Mouse (Mus musculus) layer of hippocampus, adult 18-20 months (tissue): ENCODE data around the gene Tpst2. TPM values are rescaled to one million over a fixed set of nuclear protein-coding genes. Genes with fewer than 3 reads are reported as not detected.
"Not testable (repeated sequence)": the region's sequence is repeated elsewhere in the genome, so short reads cannot be mapped to it uniquely, and the experiment has no call there.

Experiments used
- DNase-seq, 2 experiments: peaks; one replicate each; pipeline ENCODE4 v3.0.0; 2022; ENCODE audit warnings: low spot score in 2 of 2
- total RNA-seq, 2 experiments: library from RNA; stranded (reverse); gene quantifications; 2 replicates each; pipeline ENCODE4 v1.2.3; 2021

The Tpst2 gene
- total RNA-seq, 2 experiments from 2014 or later, result 37.0 to 40.5 TPM

DNA sequence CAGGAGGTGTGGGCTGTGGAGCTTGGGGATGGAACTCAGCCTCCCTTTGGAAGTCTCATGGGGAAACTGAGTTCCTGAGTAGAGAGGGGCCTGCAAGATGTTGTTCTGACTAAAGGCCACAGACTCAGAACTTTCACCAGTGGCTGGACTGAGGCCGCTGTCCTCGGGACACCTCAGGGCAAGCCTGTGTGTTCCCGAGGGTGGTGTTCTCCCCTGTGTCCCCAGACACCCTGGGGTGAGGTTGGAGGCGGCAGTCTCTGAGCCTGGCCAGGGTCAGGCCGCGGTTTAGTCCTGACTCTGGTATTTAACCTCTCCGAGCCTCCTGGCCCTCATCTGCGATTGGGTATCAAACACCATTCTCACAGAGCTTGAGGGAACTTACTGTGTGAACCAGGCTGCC is 19.1 kb downstream of the Tpst2 start:
- DNase-seq, result no peak

DNA sequence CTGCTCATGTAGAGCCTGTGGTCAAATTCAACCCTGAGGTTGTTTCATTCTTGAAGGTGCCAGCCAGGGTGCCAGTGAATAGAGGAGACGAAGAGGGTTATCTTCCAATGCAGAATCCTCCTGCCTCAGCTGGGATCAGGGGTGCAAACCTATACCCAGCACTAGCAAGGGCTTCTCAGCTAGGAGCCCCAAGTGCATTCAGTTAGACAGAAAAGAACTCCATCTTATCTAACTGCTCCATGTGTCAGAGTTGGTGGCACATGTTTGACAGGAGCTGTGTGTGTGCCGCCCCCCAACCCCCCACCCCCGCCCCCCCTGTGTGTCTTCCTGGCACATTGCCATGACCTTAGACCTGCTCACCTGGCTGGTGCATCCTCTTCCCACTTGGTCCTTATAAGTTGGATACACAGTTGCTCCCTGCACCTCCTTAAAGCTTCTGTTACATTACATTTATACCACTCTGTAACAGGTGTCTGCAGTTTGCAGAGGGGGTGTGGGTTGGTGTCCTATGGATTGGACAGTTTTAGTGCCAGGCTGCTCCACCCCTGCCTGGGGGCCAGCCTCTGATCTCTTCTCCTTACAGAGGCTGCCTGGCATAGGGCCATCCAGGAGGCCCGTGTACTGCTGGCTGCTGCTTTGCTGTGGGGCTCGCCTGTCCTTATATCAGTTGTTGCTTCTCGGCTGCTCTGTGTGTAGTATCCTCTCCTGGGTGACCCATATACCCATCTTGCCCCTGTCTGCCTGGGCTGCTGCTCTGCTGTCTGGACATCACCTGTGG is 20.1 kb downstream of the Tpst2 start:
- no peak for DNase-seq

DNA sequence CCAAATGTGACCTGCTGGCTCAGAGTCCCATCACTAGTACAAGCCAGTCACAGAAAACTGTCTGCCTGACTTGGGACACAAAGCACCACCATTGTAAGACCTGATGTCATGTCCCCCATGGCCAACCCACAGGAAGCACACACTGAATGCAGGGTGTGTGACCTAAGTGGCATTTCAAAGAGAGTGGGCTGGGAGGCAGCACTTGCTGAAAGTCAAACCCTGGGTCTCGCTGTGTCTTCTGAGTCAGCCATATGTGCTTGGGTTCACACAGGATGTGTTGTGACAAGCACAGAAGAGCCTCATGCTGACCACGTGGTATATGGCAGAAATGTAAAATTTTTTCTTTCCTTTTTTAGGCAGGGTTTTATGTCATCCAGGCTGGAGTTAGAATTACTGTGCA is 20.8 kb downstream of the Tpst2 start:
- no peak for DNase-seq

DNA sequence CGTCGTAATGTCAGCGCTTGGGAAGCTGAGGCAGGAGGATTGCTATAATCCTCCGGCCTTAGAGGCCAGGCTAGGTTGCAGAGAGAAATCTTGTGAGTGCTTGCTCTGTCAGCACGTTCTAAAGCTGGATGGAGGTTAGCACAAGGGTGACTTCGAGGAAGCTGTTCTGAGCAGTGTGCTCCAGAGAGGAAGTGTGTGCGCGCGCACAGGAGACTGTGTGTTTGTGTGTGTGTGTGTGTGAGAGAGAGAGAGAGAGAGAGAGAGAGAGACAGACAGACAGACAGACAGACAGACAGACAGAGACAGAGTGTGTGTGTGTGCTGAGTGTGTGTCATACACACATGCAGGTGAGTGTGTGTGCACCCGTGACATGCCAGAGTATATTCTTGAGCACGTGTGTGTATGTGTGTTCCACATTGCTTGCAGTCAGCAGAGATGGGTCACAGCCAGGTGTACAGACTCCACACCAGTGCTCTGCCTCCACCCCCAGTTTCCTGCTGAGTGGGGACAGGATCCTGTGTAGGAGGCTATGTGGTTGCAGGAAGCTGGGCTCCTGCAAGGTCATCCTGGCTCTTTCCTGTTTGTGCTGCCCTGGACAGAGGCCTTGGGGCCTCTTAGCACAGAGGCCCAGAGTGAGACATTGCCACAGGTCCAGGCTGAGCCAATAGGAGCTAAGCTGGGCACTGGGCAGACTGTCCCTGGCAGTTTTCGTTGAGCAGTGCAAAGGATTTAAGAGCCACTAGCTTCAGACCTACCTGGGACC is 21.9 kb downstream of the Tpst2 start:
- no peak for DNase-seq

DNA sequence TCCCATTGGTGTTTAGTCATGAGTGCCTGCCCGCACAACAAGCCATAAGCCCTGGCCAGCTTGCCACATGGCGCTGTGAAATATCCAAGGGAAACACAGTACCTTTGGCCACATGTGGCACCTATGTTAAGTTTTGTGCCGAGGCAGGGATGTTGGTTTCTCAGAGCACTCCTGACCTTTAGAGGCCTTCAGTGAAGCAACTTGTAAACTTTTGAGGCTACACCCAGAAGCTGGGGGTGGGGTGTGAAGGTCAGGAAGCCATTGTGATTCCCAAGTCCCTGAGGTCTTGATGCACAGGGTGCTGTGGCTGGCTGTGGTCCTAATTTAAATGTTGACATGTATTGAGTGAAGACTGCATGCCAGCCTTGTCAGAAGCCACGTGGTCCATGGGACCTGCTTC is 22.9 kb downstream of the Tpst2 start:
- DNase-seq, result no peak

DNA sequence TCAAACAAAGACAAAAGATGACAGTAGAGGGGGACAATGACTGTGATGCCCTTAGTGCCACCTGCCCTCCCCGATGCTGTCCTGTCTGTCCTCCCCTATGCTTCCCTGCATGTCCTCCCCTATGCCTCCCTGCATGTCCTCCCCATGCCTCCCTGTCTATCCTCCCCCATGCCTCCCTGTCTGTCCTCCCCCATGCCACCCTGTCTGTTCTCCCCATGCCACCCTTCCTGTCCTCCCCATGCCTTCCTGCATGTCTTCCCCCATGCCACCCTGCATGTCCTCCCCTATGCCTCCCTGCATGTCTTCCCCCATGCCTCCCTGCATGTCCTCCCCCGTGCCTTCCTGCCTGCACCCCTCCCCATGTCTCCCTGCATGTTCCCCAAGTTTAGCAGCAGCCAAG is 23.6 kb downstream of the Tpst2 start:
- no peak for DNase-seq

DNA sequence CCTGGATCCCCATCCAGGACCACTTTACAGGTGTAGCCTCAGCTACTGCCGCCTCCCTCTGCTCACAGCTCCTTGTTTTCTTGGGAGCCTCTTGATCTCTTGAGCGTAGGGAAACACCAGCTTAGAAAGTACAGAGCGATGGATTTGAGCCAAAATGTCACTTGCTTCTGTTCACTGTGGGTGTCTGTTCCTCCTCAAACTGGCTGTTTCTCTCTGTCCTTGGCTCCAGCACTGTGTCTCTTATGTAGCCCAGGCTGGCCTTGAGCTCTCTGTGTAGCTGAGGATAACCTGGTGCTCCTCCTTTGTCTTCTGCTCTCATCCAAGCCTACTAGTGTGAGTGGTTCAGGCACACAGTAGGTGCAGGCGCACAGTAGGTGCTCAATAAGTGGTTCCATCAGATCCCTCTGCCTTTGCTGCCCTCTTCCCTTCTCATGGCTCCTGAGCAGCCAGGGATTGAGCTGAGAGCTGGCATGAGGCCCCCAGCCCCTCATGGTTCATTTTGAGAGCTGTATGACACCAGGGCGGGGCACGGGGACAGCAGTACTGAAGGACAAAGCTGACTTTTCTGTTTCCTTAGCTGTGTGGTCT is 24.3 kb downstream of the Tpst2 start:
- DNase-seq, result peak in 1 of 2 experiments; percentile 79

DNA sequence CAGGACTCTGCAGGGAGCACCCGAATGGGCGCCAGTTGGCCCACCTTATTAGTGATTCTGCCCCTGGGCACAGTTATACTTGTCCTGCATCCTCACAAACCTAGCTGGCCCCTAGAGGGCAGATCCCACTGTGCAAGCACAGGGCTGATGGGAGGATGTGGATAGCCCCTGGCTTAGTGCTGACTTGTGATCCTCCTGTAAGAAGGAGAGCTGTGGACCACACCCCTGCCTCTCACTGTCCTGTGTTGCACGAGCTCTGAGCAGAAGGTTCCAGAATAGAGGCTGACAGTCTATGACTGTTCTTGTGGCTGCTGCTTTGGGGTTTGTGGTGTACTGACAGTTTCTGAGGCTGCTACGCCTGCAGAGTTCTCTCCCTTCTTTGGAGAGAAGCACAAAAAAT is 25.2 kb downstream of the Tpst2 start:
- DNase-seq, result no peak

DNA sequence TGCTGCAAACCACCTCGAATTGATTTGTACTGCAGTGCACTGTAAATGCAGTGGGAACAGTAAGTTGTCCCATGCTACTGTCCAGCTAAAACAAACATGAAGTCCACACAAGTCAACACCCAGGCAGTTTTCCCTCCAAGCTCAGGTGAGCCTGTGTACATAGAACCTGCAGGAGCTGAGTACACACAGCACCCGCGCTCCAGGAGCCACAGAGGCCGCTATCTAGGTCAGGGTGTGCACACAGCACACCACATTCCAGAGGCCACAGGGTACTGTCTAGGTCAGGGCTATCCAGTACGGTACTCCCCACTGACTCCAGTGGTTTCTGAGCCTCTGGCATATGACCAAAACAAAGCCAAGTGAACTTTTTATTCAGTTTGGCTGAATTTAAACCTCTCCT is 25.8 kb downstream of the Tpst2 start:
- DNase-seq, result no peak

DNA sequence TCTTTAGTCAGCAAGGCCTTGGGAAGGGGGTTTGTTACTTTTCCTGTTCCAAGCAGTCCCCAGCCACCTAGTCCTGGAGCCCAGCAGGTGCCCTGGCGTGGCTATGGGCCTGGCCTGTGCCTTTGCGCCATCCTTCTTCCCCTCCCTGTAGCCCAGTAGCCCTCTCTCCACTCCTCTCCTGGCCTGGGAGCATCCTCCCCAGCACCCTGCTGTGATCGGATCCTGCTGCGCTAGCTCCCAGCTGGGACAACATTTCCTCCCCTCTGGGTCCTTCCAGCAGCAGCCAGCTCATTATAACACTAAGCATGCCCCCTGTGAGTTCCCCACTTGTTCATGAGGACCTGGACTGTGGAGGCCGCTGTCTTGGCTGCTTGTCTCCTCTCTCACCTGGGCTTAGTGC is 29.4 kb downstream of the Tpst2 start:
- DNase-seq, result no peak

DNA sequence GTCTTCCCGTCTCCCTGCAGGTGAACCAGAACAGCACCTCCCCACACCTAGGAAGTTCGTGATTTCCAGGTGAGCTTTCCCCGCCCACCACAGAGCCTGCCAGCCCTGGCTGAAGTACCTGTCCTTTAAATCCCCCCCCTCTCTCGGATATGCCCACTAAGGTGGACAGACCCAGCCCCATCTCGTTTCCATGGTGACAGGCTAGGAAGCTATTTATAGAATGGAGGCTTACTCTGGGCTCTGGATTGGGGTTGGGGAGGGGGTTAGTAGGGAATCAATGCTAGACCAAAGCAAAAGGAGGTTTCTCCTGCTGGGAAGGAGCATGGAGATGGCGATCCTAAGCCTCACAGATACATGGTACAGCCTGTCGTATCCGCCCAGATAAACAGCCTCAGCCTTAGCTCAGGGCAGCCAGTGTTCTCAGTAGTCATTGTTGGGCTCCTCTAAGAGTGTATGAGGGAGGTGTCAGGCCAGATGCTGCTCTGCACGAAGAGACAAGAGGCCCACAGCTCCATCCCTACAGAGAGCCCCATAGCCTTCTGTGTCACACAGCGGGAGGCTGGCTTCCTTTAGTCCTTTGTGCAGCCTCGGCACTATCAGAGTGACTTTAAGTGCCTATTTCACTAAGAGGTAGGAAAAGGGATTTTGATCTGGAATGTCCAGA is 36.9 kb downstream of the Tpst2 start:
- no peak for DNase-seq

DNA sequence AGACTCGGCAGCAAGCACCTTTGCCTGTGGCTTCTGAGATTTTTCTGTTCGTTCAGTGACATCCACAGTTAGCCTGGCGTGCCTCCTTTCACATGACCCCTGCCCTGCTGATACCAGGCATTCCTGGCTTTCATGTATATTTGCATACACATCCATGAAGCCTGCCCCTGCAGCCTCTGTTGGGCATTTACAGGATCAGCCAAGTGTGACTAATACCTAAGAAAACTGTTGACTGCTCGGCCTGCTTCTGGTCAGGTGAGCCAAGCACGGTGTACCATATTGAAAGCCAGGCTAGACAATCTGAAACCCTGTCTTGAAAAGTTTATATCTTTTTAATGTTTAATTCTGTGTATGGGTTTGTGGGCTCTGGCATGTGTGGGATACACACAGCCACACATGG is 40.0 kb downstream of the Tpst2 start:
- DNase-seq, result no peak

DNA sequence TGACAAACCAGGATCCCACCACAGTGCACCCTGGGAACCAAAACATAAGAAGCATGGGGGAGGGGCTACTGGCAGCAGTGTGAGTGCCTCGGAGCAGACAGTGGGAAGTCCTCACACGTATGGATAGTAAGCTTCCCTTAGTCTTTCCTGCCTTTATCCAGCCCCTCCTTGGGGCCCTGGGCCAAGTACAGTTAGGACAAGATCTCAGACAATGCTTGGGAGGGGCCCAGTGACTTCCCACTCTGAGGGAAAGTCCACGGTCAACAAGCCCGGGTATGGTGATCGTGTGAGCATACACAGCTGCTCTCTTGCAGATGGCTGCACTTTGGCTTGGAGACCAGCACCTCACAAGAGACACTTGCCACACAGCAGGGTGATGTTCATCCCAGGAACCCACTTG is 40.8 kb downstream of the Tpst2 start:
- DNase-seq, result no peak

DNA sequence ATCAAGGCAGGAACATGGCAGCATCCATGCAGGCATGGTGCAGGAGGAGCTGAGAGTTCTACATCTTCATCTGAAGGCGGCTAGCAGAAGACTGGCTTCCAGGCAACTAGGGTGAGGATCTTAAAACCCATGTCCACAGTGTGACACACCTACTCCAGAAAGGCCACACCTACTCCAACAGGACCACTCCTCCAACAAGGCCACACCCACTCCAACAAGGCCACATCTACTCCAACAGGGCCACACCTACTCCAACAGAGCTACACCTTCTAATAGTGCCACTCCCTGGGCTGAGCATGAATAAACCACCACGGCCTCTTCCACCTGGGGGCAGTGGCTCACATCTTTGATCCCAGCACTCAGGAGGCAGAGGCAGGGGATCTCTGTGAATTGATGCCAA is 42.9 kb downstream of the Tpst2 start:
- DNase-seq, result not testable (repeated sequence)

DNA sequence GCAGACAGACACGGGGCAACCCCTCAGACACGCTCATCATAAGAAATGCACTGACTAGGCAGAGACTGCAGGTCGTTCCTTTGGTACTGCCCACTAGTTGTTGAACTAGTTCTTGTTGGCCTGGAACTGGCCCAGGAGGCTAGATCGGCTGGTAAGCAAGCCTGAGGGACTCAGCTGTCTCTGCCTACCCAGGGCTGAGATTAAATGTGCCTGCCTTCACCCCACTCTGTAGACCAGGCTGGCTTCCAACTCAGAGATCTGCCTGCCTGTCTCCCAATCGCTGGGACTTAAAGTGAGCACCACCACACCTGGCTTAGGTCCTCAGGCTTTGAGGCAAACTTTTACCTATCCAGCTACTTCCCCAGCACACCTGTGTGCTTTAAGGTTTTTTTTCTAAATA is 43.9 kb downstream of the Tpst2 start:
- DNase-seq, result peak in 1 of 2 experiments; percentile 29

DNA sequence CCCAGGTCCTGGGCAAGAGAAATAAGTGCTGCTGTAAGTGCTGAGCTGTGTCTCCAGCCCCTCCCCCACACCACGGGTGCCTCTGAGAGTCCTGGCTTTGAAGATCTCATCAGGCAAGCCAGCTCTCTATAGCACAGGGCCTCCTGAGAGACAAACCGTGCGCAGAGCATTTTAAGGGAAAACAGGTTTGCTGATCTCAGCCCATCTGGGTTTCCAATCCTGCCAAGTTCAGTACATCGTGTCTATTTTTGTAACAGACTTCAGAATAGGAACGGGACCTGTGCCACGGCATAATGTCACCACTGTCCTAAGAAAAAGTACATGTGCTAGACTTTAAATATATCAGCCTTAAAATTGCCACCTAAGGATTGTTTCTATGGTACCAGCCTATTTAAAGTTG is 44.4 kb downstream of the Tpst2 start:
- DNase-seq, result peak; percentile 79 to 93

DNA sequence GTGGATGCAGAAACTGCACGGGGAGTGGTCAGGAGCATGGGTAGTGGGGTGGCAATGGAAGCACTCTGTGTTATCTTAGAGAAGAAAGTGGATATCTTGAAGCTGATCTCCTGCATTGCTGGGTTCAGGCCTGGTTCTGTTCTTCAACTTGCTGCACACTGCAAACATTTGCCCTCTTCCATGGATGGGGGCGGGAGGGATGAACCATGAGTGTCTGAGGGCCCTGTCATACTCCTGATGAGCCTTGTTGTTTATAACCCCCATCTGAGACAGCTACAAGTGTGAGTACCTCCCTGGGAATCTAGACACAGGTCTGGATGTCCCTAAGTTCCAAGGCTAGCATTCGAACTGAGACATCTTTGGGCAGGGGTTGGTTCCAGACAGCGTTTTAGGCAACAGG is 44.9 kb downstream of the Tpst2 start:
- DNase-seq, result no peak

DNA sequence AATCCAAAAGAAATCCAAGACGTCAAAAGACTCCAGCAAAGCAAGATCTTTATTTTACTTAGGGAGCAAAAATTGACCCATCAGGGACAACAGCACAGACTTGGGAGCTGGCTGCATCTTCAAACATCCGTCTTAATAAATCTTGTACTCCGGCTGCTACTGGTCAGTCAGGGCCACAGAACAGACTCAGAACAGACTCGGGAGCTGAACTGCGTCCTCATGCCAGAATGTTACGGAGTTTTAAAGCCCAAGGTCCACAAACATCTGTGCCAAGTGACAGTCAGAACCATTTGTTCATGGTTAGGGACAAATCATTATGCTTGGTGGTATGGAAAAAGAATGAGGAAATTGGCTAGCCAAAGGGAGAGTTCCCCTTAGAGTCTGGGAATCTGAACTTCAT is 46.8 kb downstream of the Tpst2 start:
- no peak for DNase-seq

DNA sequence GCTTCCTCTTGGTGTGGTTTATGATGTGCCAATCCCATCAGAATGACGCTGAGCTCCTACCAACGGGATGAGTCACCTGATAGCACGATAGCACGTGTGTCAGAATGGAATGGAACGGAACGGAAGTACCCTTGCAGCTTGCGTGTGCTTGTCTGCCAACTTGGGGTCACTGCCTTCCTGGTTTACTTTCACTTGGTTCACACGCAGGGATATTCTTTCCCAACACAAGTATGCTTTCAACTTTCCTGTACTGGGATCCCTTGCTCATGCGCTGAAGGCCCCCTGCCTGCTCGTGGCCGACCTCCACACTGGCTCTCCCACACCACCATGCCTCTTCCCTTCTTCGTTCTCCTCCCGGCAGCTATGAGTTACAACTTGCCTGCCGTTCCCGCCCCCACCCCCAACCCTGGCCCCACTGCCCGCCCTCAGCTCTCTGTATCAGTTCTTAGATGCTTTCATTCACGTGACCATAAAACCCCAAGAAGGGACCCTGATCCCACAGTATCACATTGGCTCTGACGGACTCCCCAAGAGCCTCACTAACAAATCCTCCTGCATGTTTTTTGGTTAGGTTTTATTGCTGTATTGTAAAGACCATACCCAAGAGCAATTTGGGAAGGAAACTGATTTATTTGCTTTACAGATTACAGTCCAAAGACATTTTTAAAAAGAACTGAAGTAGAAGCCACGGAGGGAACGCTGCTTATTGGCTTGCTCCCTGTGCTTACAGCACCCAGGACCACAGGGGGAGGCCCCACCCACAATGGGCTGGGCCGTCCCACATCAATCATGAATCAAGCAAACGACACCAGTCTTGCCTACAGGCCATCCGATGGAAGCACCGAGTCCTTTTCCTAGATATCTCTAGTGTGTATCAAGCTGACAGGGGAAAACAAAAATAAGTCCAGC is 48.4 kb downstream of the Tpst2 start:
- DNase-seq, result no peak

DNA sequence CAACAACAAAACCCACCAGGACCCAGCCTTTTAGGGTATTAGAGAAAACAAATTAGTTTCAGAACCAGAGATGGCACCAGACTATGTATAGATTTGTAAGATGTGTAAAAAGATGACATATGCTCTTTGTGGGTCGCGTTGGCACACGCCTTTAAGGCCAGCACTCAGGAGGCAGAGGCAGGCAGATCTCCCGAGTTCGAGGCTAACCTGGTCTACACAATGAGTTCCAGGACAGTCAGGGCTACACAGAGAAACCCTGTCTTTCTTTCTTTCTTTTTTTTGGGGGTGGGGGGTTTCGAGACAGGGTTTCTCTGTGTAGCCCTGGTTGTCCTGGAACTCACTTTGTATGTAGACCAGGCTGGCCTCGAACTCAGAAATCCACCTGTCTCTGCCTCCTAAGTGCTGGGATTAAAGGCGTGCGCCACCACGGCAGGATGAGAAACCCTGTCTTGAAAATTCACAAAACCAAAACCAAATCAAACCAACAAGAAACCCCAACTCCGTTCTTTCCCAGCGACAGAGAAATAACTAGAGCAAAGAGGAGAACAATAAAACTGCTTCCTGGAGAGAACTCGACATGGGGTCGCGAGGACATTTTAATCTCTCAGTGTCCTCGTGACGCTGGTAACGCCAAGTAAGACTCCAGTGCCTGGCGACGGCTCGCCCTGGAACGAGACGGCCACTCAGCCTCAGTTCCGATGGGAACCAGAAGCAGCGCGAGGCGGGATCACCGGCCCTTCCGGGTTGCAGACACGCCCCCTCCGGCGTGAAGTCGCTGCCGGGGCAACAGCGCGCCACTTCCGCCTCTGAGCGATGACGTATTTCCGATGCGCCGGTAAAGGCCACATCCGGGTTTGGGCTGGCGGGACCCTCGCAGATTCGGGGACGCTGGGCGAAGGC is 49.3 kb downstream of the Tpst2 start, which contains the start of gene Tfip11:
Gene Tfip11, plus strand, starts transcription at position 813 of the 900 bp plus-strand sequence.
- DNase-seq, result peak; percentile 92 to 98
